Mouse (Mus musculus): ENCODE data around the gene Rslcan18. TPM values are rescaled to one million over a fixed set of nuclear protein-coding genes. Genes with fewer than 3 reads are reported as not detected.

Rslcan18 gene
- not detected in 2 replicates for polyA plus RNA-seq (2012; ENCODE audit: low replicate concordance)

GRCm38 (mm10) chr13:67116163-67116562 lies at the start of gene Rslcan18:
Gene Rslcan18 (minus strand): TSS chr13:67116263.

GRCm38 (mm10) chr13:67121360-67121759 lies 5.3 kb upstream of the Rslcan18 start, which contains the start of gene Zfp759:
Gene Zfp759 (plus strand): TSS chr13:67121660.

GRCm38 (mm10) chr13:67108194-67108820 lies 7.8 kb downstream of the Rslcan18 start, which contains the start of gene Gm28557:
Gene Gm28557 (minus strand): TSS chr13:67108604.

GRCm38 (mm10) chr13:67097876-67098275 lies 18.2 kb downstream of the Rslcan18 start, which contains the start of gene Zfp708:
Gene Zfp708 (minus strand): TSS chr13:67097976.

GRCm38 (mm10) chr13:67060786-67061358 lies 55.2 kb downstream of the Rslcan18 start, which contains the start of gene Zfp712:
Gene Zfp712 (minus strand): TSS chr13:67061170.

Other genes with a start within 250 kb of the Rslcan18 start
- gene Gm10767, start 211.3 kb downstream of the Rslcan18 start, polyA plus RNA-seq (2012; ENCODE audit: low replicate concordance) = 0.19 TPM in 1 of 2 replicates, not detected in the other
- gene Zfp712, start 55.1 kb downstream of the Rslcan18 start, polyA plus RNA-seq (2012; ENCODE audit: low replicate concordance) = 0.11 TPM in 1 of 2 replicates, not detected in the other
- gene Zfp708, start 18.3 kb downstream of the Rslcan18 start, polyA plus RNA-seq (2012; ENCODE audit: low replicate concordance) = not detected in 2 replicates
- gene Gm28557, start 7.7 kb downstream of the Rslcan18 start, polyA plus RNA-seq (2012; ENCODE audit: low replicate concordance) = 0.16 TPM in 1 of 2 replicates, not detected in the other
- gene Zfp759, start 5.4 kb upstream of the Rslcan18 start, polyA plus RNA-seq (2012; ENCODE audit: low replicate concordance) = 0.07 and 0.44 TPM in 2 replicates
- 0.08 and 0.12 TPM in 2 replicates for gene Rsl1, start 56.9 kb upstream of the Rslcan18 start, polyA plus RNA-seq (2012; ENCODE audit: low replicate concordance)
- 0.18 TPM in 1 of 2 replicates, not detected in the other for gene Zfp455, start 78.2 kb upstream of the Rslcan18 start, polyA plus RNA-seq (2012; ENCODE audit: low replicate concordance)
- gene Zfp458, start 162.2 kb upstream of the Rslcan18 start, polyA plus RNA-seq (2012; ENCODE audit: low replicate concordance) = 0.06 and 0.10 TPM in 2 replicates
- gene Zfp457, start 190.2 kb upstream of the Rslcan18 start, polyA plus RNA-seq (2012; ENCODE audit: low replicate concordance) = not detected in 2 replicates
- gene Zfp595, start 216.3 kb upstream of the Rslcan18 start, polyA plus RNA-seq (2012; ENCODE audit: low replicate concordance) = 0.16 and 0.20 TPM in 2 replicates
- gene Gm28044, start 244.3 kb upstream of the Rslcan18 start, polyA plus RNA-seq (2012; ENCODE audit: low replicate concordance) = not detected in 2 replicates
- 0.25 TPM in 1 of 2 replicates, not detected in the other for gene Zfp953, start 244.3 kb upstream of the Rslcan18 start, polyA plus RNA-seq (2012; ENCODE audit: low replicate concordance)

Data from leukemia stem cell, adult 10-12 weeks (primary cell).